Comparison of ENCODE assay signal across 8 mouse cellular contexts in the genomic region with DNA sequence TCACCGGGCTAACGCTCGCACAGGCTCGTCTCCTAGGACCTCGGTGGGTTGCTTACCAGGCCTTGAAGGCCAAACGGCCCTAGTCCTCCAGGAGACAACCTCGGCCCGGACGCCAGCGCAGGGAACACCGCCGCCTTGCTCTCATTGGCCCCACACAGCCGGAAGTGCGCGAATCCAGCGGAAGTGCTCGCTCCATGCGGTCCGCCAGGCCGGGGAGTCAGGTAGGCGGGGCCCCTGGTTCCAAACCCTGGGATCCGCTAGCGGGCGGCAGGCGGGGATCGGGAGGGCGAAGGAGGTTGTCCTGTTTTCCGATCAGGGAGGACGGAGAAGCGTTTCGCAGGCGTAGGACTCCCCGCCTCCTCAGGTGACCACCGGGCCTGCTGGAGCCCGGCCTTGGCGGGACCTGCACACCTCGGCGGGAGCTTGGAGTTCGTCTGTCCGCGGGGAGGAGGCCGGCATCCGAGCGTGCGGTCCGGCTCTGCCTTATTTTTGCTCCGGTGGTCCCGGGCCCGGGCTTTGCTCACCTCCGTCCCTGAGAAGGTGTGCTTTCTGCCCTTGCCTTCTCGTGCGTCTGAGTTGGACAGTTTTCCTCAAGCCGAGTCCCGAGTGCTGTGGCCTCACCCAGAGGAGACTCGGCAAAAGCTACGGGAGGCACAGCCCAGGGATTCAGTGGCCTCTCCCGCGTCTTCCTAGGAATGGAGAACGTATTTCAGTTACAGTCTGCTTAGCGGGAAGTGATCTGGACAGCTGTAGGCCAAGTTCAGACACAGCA. TPM values are rescaled to one million over a fixed set of nuclear protein-coding genes. Genes with fewer than 3 reads are reported as not detected.
A peak's percentile ranks its signal among the peaks of the same experiment; 100 is the strongest.
DNase-seq lines count a peak whose midpoint lies in the region; ATAC-seq and TF ChIP-seq lines count a peak whose summit lies in the region.

A gene (minus strand): TSS at position 150 of the 772 bp plus-strand sequence.
A gene (plus strand): TSS at position 177 of the 772 bp plus-strand sequence.

- H3K4me2 ChIP-seq in forebrain, embryonic 15.5 days (replicated peaks) = peak within 1 kb of the TSS; percentile 85
- H3K4me2 ChIP-seq in lung, embryonic 14.5 days = peak within 1 kb of the TSS; percentile 84

- H3K27ac ChIP-seq in ES-E14 (ENCODE audit: insufficient read depth, low read depth, low read length, poor library complexity, severe bottlenecking) = peak within 1 kb of the TSS; percentile 54
- H3K27ac ChIP-seq in forebrain, embryonic 15.5 days (replicated peaks) = peak within 1 kb of the TSS; percentile 70
- peak within 1 kb of the TSS; percentile 72 for H3K27ac ChIP-seq in layer of hippocampus, adult 2 months
- H3K27ac ChIP-seq in lung, embryonic 14.5 days (ENCODE audit: low read depth) = peak within 1 kb of the TSS; percentile 50; the same call in 1 of the 2 replicates
- H3K27ac ChIP-seq in olfactory bulb, adult 2 months (ENCODE audit: insufficient read depth, low read depth, low read length) = peak within 1 kb of the TSS; percentile 59
- peak within 1 kb of the TSS; percentile 74 for H3K27ac ChIP-seq in thymus, adult 2 months (ENCODE audit: control insufficient read depth, insufficient read depth, low read length)

- in situ Hi-C loops in ES-E14 (cut with MboI; ENCODE audit: low sequenced_read_pairs in 2 of 2, unreplicated experiment in 2 of 2) = no loop called here

- under 1% methylated on average over 60 of the region's 60 CpGs for WGBS in forebrain, embryonic 15.5 days
- WGBS in lung, embryonic 14.5 days = under 1% methylated on average over 60 of the region's 60 CpGs
- under 1% methylated on average over 60 of the region's 60 CpGs for WGBS in olfactory bulb, adult 2 months
- whole genome bisulfite sequencing in thymus, adult 2 months = under 1% methylated on average over 60 of the region's 60 CpGs

- H3K4me3 ChIP-seq in ES-E14 (ENCODE audit: insufficient read depth in 1 of 2, low read depth in 1 of 2, low read length in 2 of 2, poor library complexity in 1 of 2, severe bottlenecking in 1 of 2) = peak within 1 kb of the TSS; percentile 90 to 95
- peak within 1 kb of the TSS; percentile 82 for H3K4me3 ChIP-seq in forebrain, embryonic 15.5 days
- H3K4me3 ChIP-seq in layer of hippocampus, adult 2 months = peak within 1 kb of the TSS; percentile 98
- peak within 1 kb of the TSS; percentile 80 for H3K4me3 ChIP-seq in lung, embryonic 14.5 days (ENCODE audit: low read depth, low read length)
- H3K4me3 ChIP-seq in olfactory bulb, adult 2 months (ENCODE audit: insufficient read depth, low read depth, low read length) = peak within 1 kb of the TSS; percentile 78
- H3K4me3 ChIP-seq in thymus, adult 2 months (ENCODE audit: control insufficient read depth, insufficient read depth, low read length) = peak within 1 kb of the TSS; percentile 88

- peaks cover 19% of the 10 kb centered on the region for H3K36me3 ChIP-seq in ES-E14 (ENCODE audit: control insufficient read depth, insufficient read depth, low read length, poor library complexity, severe bottlenecking)
- H3K36me3 ChIP-seq in forebrain, embryonic 15.5 days = peaks cover 31% of the 10 kb centered on the region
- H3K36me3 ChIP-seq in lung, embryonic 14.5 days (ENCODE audit: insufficient read depth) = peaks cover 34% of the 10 kb centered on the region
- peaks cover 27% of the 10 kb centered on the region for H3K36me3 ChIP-seq in thymus, adult 2 months (ENCODE audit: control insufficient read depth, insufficient read depth, low read length)

- DNase-seq in ES-E14 (ENCODE audit: low read depth, low spot score) = peak; percentile 94
- DNase-seq in cerebellum, adult 11-12 months = peak; percentile 89
- peak; percentile 92 to 94 for DNase-seq in heart, postnatal 36 days
- DNase-seq in layer of hippocampus, adult 2 months (ENCODE audit: low spot score in 2 of 2) = peak; percentile 92 to 95
- DNase-seq in lung, embryonic 14.5 days = peak; percentile 98
- DNase-seq in thymus, adult 2 months = peak; percentile 86

- intact Hi-C loops in heart, postnatal 36 days (cut with DNase I) = loop anchor here (1.0 to 5.0 kb wide), 4 partner anchors 34 to 138 kb away; a partner anchor contains a TSS

- TF ChIP-seq CTCF in layer of hippocampus, adult 2 months (conservative IDR thresholded peaks at IDR 0.05) = peak; percentile 15; the same call in 1 of the 2 replicates
- peak; percentile 12 for TF ChIP-seq CTCF in lung, embryonic 14.5 days (IDR thresholded peaks at IDR 0.05; ENCODE audit: low read depth)
- no peak for TF ChIP-seq CTCF in olfactory bulb, adult 2 months (IDR thresholded peaks at IDR 0.05; ENCODE audit: insufficient read depth, low read depth, low read length)
- no peak for TF ChIP-seq CTCF in thymus, adult 2 months (IDR thresholded peaks at IDR 0.05; ENCODE audit: borderline replicate concordance, control insufficient read depth, extremely low read depth, insufficient read depth, low read length, poor library complexity)

- peak within 1 kb of the TSS; percentile 89 for H3K9ac ChIP-seq in ES-E14 (ENCODE audit: insufficient read depth, low read depth, low read length, poor library complexity, severe bottlenecking)
- peak within 1 kb of the TSS; percentile 69 for H3K9ac ChIP-seq in forebrain, embryonic 15.5 days (replicated peaks)
- H3K9ac ChIP-seq in lung, embryonic 14.5 days = peak within 1 kb of the TSS; percentile 58

- ATAC-seq in forebrain, embryonic 15.5 days (replicated peaks) = peak; percentile 99
- peak; percentile 100 for ATAC-seq in lung, embryonic 14.5 days (ENCODE audit: insufficient read depth)

- H3K4me1 ChIP-seq in ES-E14 (ENCODE audit: control insufficient read depth in 2 of 2, insufficient read depth in 2 of 2, low read length in 2 of 2, poor library complexity in 1 of 2) = peaks cover 2 to 5% of the 10 kb centered on the region in 2 experiments; a peak in 2 of 4 replicates
- H3K4me1 ChIP-seq in forebrain, embryonic 15.5 days = peaks cover 19% of the 10 kb centered on the region
- H3K4me1 ChIP-seq in lung, embryonic 14.5 days (ENCODE audit: insufficient read depth) = no peaks in the 10 kb centered on the region; the same call in 1 of the 2 replicates
- peaks cover 9% of the 10 kb centered on the region for H3K4me1 ChIP-seq in olfactory bulb, adult 2 months (ENCODE audit: control insufficient read depth, insufficient read depth, low read length)
- H3K4me1 ChIP-seq in thymus, adult 2 months (replicated peaks; ENCODE audit: control insufficient read depth, insufficient read depth, low read length) = peaks cover 9% of the 10 kb centered on the region

- H3K27me3 ChIP-seq in forebrain, embryonic 15.5 days = no peaks in the 10 kb centered on the region
- no peaks in the 10 kb centered on the region; the same call in 1 of the 2 replicates for H3K27me3 ChIP-seq in lung, embryonic 14.5 days (ENCODE audit: insufficient read depth, low read length)
- H3K27me3 ChIP-seq in thymus, adult 2 months (ENCODE audit: control insufficient read depth, insufficient read depth, low read length) = no peaks in the 10 kb centered on the region

- no peaks in the 10 kb centered on the region for H3K9me3 ChIP-seq in ES-E14 (ENCODE audit: control insufficient read depth, insufficient read depth, low read depth, low read length)
- H3K9me3 ChIP-seq in forebrain, embryonic 15.5 days = no peaks in the 10 kb centered on the region
- no peaks in the 10 kb centered on the region for H3K9me3 ChIP-seq in lung, embryonic 14.5 days (ENCODE audit: low read depth, low read length)

- peak; percentile 52 for TF ChIP-seq POLR2A in olfactory bulb, adult 2 months (IDR thresholded peaks at IDR 0.05; ENCODE audit: insufficient read depth, low read depth, low read length)
- TF ChIP-seq POLR2A in thymus, adult 2 months (IDR thresholded peaks at IDR 0.05; ENCODE audit: control insufficient read depth, extremely low read depth, insufficient read depth, low read length, poor library complexity) = peak; percentile 51; the same call in 1 of the 2 replicates

TF ChIP-seq in ES-E14, 5 proteins besides CTCF, POLR2A, EP300 and RAD21:
- no peak for TF ChIP-seq ZC3H11A (IDR thresholded peaks at IDR 0.05; ENCODE audit: borderline replicate concordance, low read depth, low read length)
- no peak for TF ChIP-seq ZNF384 (IDR thresholded peaks at IDR 0.05; ENCODE audit: low read depth, low read length)
- peak; percentile 76; the same call in 1 of the 2 replicates for TF ChIP-seq HCFC1 (IDR thresholded peaks at IDR 0.05; ENCODE audit: borderline replicate concordance, insufficient read depth, low read length)
- peak; percentile 31; the same call in 1 of the 2 replicates for TF ChIP-seq CHD2 (IDR thresholded peaks at IDR 0.05; ENCODE audit: low read depth, low read length)
- no peak for TF ChIP-seq MAFK (IDR thresholded peaks at IDR 0.05; ENCODE audit: insufficient read depth, low read depth, low read length)
TF ChIP-seq in ES-E14: peak in this region for 2.

RNA-seq across cellular contexts. Expression of the first gene that starts in this region (rescaled TPM):
- total RNA-seq in ES-E14 (2012; rRNA removed) = 8.5 and 11.0 TPM in 2 replicates
- polyA plus RNA-seq in forebrain, embryonic 15.5 days (2015; fragmentation: Nextera tagmentation; extraction: Ambion mirVana) = 10.5 and 12.8 TPM in 2 replicates
- total RNA-seq in heart, postnatal 36 days (2021) = 10 to 100 TPM; 29.5 to 30.7 TPM
- total RNA-seq in layer of hippocampus, adult 2 months (2021) = 1 to 10 TPM; 8.9 to 9.0 TPM
- polyA plus RNA-seq in lung, embryonic 14.5 days (2014; fragmentation: Nextera tagmentation; extraction: Ambion mirVana) = 12.0 and 12.5 TPM in 2 replicates
- not detected in 2 replicates for polyA plus RNA-seq in olfactory bulb, adult 2 months (2012; ENCODE audit: insufficient read depth, insufficient read length, low replicate concordance, missing spikeins)
- polyA plus RNA-seq in thymus, adult 2 months (2012; rRNA removed) = 21.6 and 22.9 TPM in 2 replicates

RNA-seq across cellular contexts. Expression of the second gene that starts in this region (rescaled TPM):
- total RNA-seq in ES-E14 (2012; rRNA removed) = 27.0 and 29.1 TPM in 2 replicates
- polyA plus RNA-seq in forebrain, embryonic 15.5 days (2015; fragmentation: Nextera tagmentation; extraction: Ambion mirVana) = 47.9 and 51.0 TPM in 2 replicates
- total RNA-seq in heart, postnatal 36 days (2021) = 10 to 100 TPM; 57.5 to 69.1 TPM
- 10 to 100 TPM; 15.3 to 16.9 TPM for total RNA-seq in layer of hippocampus, adult 2 months (2021)
- polyA plus RNA-seq in lung, embryonic 14.5 days (2014; fragmentation: Nextera tagmentation; extraction: Ambion mirVana) = 51.1 and 52.8 TPM in 2 replicates
- not detected in 2 replicates for polyA plus RNA-seq in olfactory bulb, adult 2 months (2012; ENCODE audit: insufficient read depth, insufficient read length, low replicate concordance, missing spikeins)
- polyA plus RNA-seq in thymus, adult 2 months (2012; rRNA removed) = 29.0 and 30.3 TPM in 2 replicates

Comparison
In these comparisons a context has a peak if more than half of its experiments do, and no peak if none do; other contexts are left out.
1. Peak in every context shown above with its lines: DNase-seq, ATAC-seq, H3K4me3 ChIP-seq and H3K27ac ChIP-seq.
2. RNA of the first gene that starts in this region (polyA plus RNA-seq): 21.6 to 22.9 TPM in thymus, adult 2 months, 12.0 to 12.5 TPM in lung, embryonic 14.5 days and 10.5 to 12.8 TPM in forebrain, embryonic 15.5 days; not detected in olfactory bulb, adult 2 months; every median in the first group is over 10 times any median in the second.
3. RNA of the second gene that starts in this region (polyA plus RNA-seq): 51.1 to 52.8 TPM in lung, embryonic 14.5 days, 47.9 to 51.0 TPM in forebrain, embryonic 15.5 days and 29.0 to 30.3 TPM in thymus, adult 2 months; not detected in olfactory bulb, adult 2 months; every median in the first group is over 10 times any median in the second.
4. CTCF ChIP-seq: peak in layer of hippocampus, adult 2 months (single experiment) and lung, embryonic 14.5 days (single experiment); none in olfactory bulb, adult 2 months (single experiment) and thymus, adult 2 months (single experiment).